Mouse (Mus musculus) cerebellum, postnatal 36 days (tissue): ENCODE measurements around the gene Zfp142.
A peak's percentile ranks its signal among the peaks of the same experiment; 100 is the strongest.

Experiments
- DNase-seq, 2 experiments: peaks; one replicate each; pipeline ENCODE4 v3.0.0; 2021 to 2022; ENCODE audit warnings: mixed read lengths in 2 of 2

The Zfp142 gene

DNA sequence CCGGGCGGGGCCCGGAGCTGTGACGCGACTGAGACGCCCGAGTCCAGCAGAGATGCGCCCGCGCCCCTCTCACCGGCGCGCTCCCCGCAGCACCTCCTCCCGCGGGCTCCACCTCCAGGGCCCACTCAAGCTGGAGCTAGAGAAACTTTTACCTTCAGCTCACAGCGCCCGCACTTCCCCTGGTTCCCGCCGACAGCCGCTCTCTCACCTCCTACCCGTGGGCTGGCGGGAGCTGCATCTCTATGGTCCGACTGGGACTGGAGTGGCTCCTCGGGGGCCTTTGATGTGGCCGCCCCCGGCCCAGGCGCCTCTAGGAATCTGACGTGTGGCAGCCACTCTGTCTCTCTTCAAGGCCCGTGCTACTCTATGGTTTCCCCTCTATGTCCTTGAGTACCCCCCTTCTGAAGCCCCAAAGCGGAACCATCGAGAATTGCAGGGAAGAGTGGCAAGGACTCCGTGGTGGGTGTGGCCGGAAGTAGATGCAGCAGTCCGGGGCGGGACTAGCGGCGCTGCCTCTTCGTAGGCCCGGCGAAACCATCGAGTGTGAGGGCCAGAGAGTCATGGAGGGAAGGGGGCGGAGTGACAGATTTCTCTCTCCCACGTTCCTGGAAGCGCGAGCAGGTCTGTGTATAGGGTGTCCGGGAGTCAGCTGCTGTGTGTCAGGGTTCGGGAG lies at the start of gene Zfp142, which contains the start of gene Bcs1l:
Gene Zfp142 (minus strand): TSS at position 474 of the 673 bp plus-strand sequence.
Gene Bcs1l (plus strand): TSS at position 517 of the 673 bp plus-strand sequence.
- peak; percentile 98 for DNase-seq

DNA sequence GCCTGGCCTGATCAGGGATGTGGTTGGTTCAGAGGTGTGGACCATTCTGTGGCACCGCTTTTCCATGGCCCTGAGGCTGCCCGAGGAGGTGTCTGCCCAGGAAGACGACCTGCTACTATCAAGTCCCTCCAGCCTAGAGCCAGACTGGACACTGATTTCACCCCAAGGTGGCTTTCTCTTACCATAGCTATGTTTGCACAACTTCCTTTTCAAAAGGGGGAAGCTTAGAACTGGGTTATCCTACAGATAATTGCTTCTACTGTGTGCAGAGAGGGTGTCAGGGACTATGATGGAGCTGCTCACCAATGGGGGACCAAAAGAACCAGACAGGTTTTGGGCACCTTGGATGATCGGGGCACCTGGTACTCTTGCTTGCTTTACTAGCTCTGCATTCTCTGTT lies 44.7 kb upstream of the Zfp142 start:
- DNase-seq = no peak

DNA sequence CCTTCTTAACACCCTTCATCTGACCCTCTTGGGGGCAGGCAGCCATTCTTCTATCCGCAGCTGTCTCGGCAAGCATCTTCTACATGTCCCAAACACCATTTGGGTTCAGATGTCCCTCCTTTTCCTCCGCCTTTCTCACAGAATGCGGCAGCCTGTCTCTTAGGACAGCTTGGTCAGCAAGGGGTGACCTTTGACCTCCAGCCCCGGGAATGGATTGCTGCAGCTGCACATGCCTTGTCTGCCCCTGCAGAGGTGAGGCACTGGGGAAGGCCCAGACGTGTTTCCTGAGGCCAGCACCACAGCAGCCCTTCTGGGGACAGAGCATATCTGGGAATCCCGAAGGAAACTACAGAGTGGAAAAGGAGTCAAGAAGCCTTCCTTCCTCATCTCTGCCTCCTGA lies 40.0 kb upstream of the Zfp142 start:
- DNase-seq = no peak

DNA sequence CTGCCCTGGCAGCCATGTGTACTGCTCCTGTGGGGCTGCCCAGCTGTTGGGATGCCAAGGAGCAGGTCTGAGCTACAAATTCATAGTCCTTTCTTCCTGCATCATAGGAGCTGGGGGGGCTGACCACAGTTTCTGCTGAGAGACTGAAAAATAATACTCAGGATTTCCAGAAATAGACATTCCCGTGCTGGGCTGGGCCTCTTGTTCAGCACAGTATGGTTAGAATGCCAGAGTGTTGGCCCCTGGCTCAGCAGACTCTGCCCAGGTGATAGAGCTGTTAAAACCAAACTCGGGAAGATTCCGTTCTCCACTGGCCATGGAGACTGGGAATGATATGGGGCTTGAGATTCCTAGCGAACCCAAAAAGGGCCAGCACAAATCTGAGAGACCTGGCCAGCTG lies 38.0 kb upstream of the Zfp142 start:
- no peak for DNase-seq

DNA sequence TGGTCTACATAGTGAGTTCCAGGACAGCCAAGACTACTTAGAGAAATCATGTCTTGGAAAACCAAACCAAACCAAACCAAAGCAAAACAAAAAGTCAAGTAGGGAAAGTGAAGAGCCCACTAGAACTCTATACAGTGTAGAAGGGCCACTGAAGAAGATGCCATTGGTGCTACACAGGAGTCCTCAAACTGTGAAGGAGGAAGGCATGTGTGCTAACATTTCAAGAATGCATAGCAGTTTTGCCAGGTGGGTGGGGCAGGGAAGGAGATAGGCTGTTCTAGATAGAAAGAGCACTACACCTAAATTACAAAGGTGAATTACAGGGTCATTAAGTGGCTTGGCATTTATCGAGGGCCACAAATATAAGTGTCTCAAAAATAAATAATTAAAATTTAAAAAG lies 36.1 kb upstream of the Zfp142 start:
- no peak for DNase-seq

DNA sequence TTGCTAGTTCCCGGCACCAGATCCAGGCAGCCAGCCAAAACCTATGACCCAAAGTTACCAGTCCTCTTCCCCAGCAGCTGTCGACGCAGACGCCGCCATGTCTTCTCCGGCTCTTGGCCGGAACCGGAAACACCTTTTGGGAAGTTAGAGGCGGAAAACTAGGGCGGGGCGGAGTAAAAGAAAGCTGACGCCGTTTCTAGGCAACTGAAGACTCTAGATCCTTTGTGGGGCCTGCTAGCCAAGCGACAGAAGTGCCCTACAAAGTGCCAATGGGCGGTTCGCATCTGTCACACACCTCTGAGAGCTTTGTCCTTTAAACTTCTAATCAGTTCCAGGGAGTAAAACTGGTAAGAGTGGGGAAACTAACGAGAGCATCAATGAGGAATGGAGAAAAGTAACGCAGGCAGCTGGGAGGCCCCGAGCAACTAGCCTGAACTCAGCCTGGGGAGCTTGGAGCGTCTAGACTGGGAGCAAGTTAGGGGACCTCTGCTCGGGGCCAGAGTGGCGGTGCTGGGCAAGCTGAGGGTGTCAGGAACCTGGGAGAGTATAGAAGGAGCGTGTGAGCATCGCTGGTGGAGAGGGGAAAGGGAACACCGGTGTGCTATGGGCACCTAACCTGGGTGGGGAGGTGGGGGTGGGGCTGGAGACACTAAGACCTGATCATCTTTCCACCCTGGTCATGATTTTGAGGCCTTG lies 13.4 kb upstream of the Zfp142 start, which contains the start of the genes Rnf25 and Stk36:
Gene Rnf25 (minus strand): TSS at position 131 of the 696 bp plus-strand sequence.
Gene Stk36 (plus strand): TSS at position 179 of the 696 bp plus-strand sequence.
- DNase-seq = peak; percentile 79 to 80

DNA sequence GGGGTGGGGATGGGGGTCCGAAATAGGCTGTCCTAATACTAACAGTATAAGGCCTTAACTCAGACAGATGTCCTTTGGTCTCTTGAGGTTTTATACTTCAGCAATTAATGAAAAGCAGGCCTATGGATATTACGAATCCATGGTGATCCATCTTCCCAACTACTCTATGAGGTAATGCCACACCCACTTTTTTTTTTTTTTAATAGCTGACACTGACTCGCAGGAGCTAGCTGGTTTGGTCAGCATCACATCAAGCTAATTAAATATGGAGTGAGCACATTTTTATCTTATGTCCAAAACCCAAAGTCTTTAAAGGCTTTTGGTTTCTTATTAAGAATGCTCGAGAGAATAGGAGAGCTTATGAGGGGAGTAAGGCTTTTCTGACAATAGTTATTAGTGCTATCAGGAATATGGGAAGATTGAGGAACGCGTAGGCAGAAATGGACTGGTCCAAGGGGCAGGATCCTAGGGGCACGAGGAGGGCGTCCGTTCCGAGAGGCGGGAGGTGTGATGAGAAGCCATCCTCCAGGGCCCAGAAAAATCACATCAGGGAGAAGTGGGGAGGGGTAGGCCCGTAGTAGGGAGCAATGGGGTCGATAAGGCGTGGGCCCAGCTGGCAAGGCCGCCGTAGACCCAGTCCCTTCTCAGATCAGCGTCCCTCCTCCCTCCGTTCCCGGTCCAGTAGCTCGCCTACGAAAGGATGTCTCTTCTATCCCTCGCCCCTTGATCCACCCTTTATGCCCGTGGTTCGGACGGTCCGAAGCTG lies 12.6 kb upstream of the Zfp142 start:
- DNase-seq = no peak

DNA sequence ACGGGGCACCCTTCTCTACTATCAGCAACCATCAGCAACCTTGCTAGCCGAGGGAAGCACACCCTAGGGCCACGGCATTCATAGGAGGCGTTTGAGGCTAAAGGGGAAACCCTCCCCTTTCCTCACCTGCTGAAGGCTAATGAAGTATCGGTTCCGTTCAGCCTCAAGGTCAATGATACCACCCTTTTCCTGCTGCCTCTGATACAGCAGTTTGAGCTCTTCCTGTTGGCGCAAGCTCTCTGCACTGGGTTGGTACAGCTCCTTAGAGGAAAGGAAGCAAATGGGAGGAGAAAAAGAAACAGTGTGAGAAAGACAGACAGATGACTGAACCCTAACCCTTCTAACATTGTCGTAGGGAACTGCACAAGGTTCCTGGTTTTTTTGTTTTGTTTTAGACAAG lies 6.4 kb upstream of the Zfp142 start:
- no peak for DNase-seq

DNA sequence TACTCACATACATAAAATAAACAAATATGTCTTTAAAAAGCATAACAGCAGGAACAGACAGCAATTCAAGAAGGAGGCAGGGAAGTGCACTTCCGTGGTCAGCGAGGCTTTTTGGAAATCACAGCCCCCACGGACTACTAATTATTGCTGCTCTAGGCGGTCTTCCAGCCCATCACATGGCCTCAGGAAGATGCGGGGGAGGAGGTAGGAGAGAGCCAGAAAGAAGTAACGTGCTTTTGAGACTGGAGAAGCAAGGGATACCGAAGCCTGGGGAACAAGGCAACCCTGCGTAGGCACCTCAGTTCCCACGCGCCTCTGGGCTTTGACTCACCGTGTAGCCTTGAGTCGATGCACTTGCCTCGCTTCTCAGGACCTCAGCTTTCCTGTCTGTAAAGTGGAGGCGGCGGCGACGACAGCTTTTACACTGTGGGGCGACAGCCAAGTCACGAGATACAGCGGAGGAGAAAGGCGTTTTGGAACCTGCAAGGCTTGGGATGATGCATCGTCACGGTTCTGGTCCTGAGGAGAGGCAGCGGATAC lies 743 bp downstream of the Zfp142 start:
- no peak for DNase-seq

DNA sequence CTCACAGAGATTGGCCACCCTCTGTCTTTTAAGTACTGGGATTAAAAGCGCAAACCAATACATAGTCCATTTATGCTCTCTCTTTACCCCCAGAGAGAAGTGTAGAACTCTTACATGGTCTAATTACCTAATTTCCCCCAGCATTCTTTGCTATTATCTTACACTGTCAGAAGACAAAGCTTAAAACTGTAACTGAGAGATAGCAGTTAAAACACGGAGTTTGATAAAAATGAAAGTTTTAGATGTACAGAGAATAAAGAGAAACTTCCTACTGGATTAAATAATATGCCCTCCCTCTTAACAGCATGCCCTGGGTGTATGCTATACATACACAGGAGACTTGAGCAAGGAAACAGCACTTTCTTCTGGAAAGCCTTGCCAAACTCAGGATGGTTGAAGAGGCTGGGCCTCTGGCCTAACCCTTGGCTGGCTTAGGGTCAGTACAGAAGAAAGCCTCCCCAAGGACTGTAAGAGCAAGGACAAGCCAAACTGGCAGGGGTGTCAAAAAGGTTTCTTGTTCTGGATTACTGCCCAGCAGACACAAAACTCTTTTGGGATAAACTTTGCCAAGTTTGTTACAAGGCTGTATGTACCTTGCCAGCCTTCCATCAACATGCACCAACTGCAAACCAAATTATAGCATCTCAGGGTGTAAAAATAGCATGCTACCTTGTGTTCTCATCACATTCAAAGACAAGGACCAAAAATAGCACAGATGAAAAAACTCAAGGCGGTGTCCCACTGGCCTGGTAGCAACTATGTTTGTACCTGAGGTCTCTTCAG lies 3.2 kb downstream of the Zfp142 start:
- DNase-seq = no peak

DNA sequence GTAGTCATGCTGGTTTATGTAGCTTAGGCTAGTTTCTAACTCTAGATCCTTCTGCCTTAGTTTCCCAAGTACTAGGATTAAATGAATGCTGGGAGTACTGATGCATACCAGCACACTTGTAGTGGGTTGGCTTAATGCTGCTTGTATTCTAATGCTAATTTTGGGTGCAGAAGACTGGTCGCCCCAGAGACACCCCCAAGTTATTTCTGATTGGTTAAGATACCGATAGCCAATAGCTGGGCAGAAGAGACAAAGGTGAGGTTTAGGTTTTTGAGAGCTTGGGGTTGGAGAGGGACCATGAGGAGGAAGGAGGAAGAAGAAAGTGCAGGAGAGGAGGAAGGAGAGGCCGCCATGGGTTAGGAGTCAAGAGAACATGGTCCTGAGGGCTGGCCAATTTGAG lies 5.4 kb downstream of the Zfp142 start:
- DNase-seq = no peak

DNA sequence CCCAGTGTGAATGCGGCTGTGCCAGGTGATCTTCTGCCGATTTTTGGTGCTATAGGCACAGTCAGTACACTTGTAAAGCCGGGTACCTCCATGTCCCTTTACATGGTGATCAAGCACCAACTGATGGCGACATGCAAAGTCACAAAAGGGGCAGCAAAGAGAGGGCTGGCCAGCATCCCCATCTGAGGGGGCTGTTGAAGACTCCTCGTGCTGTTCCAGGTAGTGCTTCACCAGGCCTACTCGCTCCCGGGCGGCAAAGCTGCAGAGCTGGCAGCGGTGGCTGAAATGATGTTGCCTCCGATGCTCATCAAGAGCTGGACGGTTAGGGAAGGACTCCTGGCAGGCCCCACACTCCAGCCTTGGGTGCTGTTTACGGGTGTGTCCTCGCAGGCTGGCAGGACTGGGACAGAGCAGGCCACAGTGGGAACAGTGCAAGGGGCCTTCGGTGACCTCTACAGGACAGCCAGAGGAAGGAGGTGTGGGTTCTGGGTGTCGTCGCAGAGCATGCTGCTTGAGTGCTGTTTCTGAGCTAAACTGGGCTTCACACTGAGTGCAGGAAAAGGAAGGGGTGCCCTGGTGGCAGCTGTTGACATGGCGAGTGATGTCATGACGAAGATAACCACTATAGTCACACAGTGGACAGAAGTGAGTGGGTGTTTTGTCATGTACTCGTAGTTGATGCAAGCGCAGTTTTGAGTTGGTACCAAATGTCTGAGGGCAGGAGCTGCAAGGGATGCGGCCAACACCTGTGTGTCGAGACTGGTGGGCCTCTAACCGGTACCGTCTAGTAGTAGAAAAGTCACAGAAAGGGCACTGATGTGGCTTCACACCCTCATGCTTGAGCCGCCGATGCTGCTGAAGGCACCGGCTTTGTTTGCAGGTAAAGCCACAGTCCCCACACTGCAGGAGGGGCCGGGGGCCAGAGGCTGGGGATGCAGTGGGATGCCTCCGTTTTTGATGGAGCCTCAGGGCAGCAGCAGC lies 18.0 kb downstream of the Zfp142 start:
- DNase-seq = no peak

DNA sequence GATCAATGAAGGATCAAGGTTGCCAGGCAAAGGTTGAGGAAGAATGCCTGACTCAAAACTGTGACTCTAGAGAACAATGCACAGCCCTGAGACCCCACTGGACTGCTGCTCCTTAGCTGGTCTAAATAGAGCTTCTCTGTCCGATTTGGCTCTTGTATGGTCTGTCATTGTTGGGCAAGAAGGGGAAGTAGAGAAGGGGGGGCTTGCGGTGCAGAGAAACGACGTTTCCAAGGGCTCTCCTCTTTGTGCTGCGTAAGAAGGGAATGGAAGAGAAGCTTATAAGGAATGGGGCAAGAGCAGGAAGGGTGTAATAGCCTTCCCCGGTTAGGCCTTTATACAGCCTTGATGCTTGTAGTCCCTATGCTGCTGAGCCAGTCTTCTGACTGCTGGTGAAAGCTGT lies 22.2 kb downstream of the Zfp142 start:
- DNase-seq = no peak

DNA sequence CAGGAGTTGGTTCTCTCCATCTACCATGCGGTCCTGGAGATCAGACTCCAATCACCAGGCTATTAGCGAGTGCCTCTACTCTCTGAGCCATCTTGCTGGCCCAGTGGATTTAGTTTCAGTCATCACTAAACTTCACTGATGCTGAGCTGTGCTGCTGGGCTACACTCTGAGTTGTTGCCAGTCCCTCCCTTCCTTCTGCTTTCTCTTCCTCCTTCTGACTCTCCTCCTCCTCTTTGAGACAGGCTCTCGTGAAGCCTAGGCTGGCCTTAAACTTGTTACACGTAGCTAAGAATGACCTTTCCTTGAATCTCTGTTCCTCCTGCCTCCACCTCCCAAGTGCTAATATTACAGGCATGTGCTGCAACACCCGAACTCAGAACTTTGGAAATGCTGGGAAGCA lies 29.0 kb downstream of the Zfp142 start:
- DNase-seq = no peak

DNA sequence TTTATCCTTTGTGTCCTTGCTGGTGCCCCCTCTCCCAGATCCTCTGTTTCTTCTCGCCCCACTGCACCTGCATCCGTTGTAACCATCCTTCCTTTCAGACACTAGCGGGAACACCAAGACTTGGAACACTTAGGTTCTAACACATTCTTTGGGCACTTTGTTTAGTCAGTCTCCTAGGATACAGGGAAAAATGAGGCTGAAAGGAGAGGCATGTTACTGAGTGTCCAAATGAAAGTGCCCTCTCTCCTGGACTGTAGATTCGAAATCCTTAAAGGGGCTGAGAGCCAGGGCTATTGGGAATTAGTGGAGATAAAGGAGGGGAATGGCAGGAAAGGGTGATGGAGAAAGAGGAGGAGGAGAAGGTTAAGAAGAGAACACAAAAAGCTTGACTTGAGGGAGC lies 43.9 kb downstream of the Zfp142 start, which contains the start of gene Usp37:
Gene Usp37 (minus strand): TSS at position 101 of the 400 bp plus-strand sequence.
- no peak for DNase-seq

DNA sequence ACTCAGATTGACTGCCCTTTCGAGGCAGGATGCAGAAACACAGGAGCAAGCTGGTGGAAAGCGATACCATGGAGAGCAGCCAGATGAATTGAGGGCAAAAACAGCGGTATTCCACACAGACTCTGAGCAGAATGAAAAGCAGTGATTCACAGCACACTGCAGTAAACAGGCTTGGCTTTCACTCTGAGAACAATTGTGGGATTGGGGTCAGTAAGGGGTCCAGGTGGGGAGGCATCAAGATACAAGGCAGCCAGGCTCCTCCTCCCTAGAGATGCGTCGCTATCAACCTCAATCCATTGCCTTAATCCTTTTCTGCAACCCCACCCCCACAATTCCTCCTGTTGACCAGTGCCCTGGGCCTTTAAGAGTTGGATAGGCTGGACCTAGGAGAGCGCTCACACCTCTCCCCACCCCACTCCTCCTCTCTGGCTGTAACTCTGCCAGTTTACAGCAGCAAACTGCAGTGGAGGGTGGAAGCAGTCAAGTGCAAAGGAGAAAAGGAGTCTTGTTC lies 45.5 kb downstream of the Zfp142 start, which contains the start of gene Plcd4:
Gene Plcd4 (plus strand): TSS at position 438 of the 511 bp plus-strand sequence.
- DNase-seq = peak; percentile 57 to 59

DNA sequence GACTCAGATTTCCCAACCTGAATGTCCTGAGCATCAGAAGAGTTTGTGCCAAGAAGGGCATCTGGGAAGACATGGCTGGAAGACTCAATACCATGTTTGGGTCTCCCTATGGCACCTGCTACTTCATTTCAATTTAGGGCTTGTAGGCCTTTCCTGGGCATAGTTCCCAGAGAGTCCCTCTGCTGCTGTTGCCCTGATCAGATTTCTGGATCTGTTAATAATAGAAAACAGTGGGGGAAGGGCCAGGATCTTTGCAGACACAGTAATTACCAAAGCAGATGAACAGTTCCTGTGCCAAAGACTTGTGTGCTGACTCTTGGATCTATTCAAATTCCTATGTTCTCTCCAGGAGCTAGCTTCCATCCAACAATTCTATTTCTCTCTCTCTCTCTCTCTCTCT lies 49.4 kb downstream of the Zfp142 start:
- DNase-seq = no peak

DNA sequence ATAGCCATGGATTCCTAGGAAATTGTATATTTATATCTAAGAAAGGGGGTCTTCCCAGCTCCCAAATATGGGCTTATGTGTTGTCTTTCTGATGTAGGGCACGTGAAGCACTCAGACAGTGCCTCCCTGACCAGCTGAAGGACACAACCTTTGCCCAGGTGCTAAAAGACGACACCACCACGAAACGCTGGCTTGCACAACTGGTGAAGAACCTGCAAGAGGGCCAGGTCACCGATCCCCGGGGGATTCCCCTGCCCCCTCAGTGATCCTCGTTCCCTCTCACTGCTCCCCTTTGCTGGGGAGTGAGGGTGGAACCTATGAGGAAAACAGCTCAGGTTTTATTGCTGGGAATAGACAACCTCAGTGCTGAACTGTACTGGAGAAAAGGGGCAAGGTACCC lies 59.5 kb downstream of the Zfp142 start:
- DNase-seq = no peak

DNA sequence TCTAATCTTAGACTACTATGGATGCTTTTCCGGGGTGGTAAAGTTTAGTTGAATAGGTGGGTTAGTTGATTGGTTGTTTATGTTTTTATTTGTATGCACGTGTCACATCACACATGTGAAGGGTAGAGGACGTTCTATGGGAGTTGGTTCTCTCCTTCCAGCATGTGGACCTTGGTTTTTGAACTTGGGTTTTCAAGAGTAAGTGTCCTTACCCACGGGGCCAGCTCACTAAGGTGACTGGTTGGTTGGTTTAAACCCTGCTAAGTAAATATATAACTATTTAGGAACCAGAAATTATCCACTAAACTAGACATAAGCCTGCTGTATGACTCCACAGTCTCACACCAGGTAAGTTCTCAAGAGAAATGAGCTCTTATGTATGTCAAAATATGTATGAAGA lies 63.3 kb downstream of the Zfp142 start:
- DNase-seq = no peak

DNA sequence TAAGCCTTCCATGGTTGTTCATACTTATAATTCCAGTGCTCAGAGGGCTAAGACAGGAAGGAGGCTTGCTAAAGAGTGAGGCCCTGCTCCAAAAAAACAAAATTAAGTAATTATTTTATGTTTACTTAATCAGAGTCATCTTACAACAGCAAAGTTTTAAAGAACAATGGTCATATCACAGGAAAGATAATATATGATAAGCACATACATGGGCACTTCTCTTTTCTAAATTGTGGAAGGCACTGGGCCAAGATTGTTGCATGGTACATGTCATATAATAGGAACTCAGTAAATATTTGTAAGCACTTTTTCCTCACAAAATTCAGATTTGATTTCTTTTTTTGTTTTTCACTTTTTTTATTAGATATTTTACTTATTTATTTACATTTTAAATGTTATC lies 68.2 kb downstream of the Zfp142 start:
- no peak for DNase-seq
